Mouse (Mus musculus) cerebellum, postnatal 14 days (tissue): ENCODE measurements around the gene 1110008L16Rik.
A peak's percentile ranks its signal among the peaks of the same experiment; 100 is the strongest.
"Not testable (repeated sequence)": the region's sequence is repeated elsewhere in the genome, so short reads cannot be mapped to it uniquely, and the experiment has no call there.

Experiments used
- DNase-seq, 2 experiments: peaks; one replicate each; pipeline ENCODE4 v3.0.0; 2021; ENCODE audit warnings: mixed read lengths in 2 of 2

Gene 1110008L16Rik

DNA sequence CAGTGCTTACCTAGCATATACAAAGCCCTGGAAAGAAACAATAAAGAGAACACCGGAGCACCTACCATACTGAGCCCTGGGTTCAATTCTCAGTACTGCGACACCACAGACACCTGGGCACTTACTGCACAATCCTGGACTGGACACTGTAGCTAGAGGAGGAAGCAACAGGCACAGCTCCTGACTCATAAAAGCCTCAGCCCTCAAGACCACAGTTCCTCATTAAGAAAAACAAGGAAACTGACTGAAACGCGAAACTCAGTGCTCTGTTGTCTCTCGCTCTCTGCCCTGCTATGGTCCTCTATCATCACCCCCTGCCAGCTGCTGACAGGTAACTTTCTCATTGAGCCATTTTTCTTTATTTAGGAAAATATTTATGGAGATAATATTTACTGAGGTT lies at the start of gene 1110008L16Rik:
1110008L16Rik (plus strand) TSS at position 242 of the 400 bp plus-strand sequence.
- DNase-seq = no peak

DNA sequence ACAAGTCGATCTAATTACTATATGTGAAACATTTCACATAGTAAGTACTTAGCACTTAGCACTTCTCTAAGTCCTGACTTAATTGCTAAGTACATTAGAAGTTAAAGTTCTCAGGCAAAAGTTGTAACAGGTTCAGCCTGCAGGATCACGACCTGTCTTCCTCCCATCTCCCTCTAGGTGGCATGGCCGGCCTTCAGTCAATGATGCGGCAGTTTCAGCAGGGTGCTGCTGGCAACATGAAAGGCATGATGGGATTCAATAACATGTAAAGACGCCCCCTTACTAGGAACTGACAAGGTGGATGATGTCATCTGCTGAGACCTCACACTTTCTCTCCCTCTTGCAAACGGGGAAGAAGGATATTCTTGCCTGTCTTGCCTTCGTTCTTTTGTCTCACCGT lies 37.4 kb upstream of the 1110008L16Rik start:
- not testable (repeated sequence) for DNase-seq

DNA sequence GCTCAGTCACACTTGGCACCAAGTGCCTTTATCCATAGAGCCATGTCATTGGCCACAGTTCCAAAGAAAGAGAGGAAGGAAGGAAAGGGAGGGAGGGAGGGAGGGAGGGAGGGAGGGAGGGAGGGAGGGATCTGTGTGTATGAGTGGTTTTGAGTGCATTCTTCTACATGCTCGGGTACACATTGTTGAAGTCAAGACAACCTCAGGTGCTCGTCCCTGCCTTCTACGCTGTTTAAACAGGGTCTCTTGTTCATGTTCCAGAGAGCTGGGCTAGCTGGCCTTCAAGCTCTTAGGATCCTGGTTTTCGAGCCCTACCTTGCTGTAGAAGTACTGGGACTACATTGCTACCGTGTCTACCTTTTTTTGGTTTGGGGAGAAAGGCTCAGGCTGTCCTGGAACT lies 36.0 kb upstream of the 1110008L16Rik start:
- DNase-seq = not testable (repeated sequence)

DNA sequence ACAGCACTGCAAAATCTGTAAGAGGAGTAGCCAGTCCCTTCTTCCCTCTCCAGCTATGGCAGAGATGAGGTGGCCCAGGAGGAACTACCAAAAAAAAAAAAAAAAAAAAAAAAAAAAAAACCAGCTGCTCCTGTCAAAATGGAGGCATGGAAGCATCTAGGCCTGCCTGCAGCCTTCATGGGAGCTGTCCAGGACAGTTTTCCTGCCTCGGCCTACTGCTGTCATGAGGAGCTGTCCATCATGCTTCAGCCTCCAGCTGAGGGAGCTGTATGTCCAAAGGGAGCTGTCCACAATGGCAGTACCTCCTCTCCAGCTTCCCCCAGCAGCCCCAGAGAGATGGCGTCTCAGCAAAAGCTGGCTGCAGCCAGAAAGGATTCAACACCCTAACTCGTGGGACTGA lies 27.1 kb upstream of the 1110008L16Rik start:
- DNase-seq = no peak

DNA sequence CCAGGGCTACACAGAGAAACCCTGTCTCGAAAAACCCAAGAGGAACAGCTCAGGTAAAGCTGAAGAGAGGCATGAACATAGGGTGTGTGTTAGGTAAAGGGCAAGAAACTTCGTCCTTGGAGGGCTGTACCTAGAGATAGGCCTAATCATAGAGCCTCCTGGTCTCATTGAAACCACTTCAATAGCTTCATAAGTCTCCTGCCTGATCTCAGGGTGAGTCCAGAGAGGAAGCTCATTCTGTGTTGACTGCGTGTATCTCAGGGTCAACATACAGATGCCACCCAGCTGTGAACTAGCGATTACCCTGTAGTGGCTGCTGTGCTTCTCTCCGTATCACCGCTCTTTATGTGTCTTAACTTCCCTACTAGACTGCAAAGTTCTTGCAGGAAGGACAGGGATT lies 21.8 kb upstream of the 1110008L16Rik start:
- not testable (repeated sequence) for DNase-seq

DNA sequence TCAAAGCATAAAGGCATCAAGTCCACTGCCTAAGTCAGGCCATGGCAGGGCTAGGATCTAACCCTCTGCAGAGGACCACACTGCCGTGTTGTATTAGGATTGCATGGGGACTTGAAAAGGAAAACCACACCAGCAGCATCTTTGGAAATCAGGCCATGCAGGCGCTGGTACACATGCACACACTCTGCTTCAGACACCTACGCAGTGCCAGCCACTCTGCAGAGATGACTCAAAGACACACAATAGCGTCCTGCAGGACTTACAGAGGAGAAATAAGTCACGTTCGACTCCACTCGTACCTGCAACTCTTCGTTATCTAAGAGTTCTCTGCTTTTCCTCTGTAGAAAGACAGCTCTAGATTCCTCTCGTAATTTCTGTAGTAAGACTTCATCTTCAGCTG lies 1.3 kb upstream of the 1110008L16Rik start:
- DNase-seq = no peak

DNA sequence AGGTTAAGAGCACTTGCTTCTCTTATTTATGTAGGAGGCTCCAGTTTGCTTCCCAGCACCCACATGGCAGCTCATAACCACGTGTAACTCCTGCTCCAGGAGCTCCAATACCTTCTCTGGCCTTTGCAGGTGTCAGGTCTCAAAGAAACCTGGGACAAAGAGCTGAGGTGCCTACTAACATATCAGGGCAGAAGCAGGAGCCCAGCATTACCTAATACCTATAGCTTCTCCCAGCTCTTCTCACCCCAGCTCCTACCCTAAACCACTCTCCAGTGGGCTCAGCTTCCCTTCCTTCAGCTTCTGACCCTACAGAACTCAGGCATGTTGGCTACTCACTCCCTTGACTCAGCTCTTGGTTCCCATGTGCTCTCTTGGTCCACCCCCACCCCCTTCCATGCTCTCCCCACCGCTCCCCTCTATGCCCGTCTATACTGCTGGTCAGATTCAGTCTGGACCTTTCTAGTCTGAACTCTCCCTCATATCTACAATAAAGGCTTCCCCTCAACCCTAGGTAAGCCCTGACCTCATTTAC lies 1.5 kb downstream of the 1110008L16Rik start:
- DNase-seq = no peak

DNA sequence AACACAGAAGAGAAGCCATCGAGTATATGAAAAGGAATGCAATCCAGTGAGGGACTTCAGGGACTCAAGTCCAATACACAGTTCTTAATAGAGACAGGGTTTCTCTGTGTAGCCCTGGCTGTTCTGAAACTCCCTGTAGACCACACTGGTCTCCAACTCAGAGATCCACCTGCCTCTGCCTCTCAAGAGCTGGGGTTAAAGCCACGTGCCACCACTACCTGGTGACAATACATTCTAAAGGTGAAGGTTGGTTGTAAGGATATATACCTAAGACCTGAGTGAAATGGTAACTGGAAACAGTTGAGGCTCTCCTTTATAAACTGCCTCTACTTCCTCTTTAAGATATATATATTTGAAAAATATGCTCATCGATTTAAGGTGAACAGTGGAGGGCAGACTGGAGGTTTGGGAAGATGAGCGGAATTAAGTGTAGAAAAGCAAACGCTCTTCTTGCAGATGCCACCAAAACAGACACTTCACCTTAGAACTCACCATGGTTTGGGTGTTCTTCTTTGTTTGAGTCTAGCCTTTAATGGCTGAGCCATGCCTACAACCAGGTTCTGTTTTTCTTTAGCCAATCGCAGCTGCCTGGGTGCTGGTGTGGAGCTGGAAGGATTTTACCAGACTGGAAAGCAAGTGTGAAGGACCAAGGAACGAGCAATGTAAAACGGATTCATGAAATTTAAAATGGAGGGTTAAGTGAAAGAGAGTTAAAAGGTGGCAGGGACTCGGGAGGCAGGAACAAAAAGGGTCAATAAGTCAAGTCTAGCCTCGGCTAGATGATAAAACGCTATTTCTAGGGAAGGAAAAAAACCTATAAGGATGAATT lies 2.3 kb downstream of the 1110008L16Rik start:
- DNase-seq = peak in 1 of 2 experiments; percentile 24

DNA sequence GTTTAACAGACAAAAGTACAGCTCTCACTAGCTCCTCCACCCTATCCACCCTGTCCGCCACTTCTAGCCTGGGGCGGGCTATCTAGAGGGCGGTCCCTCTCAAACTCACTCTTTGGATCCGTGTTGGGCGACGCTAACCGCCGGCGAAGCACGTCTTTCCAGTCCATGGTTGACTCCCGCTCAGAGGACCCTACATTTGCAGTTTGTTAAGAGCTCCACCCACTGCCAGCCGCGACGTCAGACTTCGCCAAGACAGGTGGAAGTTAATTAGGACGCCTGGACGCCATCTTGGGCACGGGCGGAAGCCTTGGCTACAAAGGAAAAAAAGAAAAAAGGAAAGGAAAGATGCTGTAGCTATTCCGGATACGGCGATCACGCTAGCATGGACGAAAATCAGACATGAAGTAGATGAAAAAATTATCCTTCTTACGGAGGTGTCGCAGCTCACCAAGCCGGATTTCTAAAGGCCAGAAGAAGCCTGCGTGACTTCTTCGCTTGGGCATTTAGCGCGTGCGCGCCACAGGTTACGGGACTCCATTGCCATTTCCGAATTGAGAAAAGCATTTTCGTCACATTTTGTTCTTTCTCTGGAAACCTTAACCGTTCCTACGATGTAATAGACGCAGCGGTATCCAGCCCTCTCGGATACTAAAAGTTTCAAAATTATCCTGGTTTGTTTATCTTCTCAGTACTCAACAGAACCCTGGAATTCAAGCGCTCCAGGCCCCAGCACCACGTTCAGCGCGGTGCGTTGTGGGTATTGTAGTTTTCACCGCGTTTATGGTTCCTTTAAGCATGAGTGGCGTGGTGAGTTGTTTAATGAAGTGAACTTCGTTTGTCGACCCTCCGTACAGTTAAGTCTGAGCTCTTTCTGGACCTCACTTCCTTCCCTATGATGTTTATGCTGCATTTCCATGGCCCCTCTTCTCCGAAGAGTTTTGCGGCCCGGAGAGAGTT lies 3.4 kb downstream of the 1110008L16Rik start, which contains the start of gene Ppp2r3c:
Ppp2r3c (minus strand) TSS at position 514 of the 957 bp plus-strand sequence.
- DNase-seq = peak; percentile 91 to 94

DNA sequence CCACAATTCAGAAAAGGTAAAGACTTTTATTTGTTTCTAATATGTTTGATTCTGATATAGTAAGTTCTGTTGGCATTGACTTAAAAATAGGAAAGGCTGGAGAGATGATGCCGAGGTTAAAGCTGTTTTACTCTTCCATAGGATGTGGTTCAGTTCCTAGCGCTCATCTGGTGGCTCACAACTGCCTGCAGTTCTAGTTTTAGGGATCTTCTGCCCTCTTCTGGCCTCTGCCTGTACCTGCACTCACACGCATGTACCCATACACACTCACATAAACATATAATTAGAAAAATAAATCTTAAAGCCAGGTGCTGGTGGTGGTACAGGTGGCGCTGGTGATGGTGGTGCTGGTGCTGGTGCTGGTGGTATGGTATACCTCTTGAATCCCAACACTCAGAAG lies 7.0 kb downstream of the 1110008L16Rik start:
- no peak for DNase-seq

DNA sequence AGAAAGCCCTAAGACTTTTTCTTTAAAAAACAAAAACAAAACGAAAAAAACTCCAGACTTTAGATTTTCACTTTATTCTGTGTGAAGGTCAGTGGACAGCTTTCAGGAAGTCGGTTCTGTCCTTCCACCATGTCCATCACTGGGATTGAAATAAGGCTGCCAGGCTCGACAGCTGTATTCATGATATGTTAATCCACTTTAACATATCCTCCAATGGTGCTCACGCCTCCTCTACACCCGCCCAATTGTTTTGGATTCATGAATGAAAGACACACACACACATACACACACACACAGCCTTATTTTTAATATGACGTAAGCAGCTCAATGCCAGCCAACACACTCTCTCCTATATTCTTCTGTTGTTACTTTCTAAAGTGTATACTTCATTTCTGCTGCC lies 8.2 kb downstream of the 1110008L16Rik start:
- DNase-seq = no peak

DNA sequence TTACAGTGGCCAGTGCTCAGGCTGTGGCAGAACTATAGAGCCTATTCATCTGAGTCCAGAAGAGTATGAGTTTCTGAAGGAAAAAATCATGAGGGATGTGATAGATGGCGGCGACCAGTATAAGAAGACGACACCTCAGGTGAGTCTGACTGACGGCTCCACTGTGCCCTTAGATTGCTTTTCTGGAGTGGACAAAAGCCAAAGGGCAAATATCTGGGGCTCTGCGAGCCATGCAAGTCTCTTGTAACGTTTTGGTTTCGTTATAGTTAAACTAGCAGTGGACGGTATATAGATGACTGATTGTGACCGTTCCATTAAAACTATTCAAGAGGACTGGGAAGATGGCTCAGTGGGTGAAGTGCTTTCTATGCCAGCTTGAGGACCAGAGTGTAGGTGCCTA lies 9.4 kb downstream of the 1110008L16Rik start:
- DNase-seq = no peak

DNA sequence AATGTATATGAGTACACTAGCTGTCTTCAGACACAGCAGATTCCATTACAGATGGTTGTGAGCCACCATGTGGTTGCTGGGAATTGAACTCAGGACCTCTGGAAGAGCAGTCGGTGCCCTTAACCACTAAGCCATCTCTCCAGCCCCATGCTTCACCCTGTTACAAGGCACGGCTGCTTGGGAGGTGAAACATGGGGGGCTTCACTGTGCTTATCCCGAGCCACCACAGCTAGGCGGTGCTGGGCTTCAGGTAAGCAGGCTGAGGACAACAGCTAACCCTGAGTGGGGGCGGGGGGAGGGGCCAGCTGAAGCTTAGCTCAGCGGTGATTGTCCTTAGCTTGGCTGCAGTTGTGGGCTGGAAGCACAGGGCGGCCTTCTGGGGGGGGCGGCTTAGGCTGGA lies 10.1 kb downstream of the 1110008L16Rik start:
- no peak for DNase-seq

DNA sequence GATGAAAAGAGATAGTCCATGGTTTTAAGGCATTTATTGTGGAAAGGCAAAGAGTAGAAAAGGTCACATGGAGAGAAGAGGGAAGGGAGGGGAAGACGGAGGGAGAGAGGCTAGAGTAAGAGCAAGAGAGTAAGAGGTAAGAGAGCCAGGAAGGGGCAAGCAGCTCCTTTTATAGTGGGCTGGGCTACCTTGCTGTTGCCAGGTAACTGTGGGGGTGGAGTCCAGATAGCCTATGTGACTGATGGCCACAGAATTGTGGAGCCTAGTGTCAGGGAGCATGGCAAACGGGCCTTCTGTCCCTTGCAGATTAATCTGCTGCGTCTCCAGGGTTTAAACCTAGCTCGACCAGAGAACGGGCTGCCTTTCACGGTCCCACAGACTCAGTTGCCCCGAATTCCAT lies 12.5 kb downstream of the 1110008L16Rik start:
- no peak for DNase-seq

DNA sequence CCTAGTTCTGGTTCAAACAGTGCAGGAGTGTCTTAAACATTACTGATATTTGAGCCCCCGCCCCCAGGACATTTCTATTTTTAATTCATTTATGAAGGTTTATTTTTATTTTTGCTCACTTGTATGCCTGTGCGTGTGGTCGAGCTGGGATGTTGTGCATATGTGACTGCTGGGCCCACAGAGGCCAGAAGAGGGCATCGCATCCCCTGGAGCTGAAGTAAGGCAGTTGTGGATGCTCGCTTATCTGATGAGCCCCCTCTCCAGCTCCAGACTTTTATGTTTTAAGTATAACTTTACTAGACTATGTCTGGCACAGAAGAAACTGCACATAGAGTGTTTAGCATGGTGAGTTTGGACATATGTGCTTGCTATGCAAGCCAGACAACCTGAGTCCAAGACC lies 14.5 kb downstream of the 1110008L16Rik start:
- DNase-seq = no peak

DNA sequence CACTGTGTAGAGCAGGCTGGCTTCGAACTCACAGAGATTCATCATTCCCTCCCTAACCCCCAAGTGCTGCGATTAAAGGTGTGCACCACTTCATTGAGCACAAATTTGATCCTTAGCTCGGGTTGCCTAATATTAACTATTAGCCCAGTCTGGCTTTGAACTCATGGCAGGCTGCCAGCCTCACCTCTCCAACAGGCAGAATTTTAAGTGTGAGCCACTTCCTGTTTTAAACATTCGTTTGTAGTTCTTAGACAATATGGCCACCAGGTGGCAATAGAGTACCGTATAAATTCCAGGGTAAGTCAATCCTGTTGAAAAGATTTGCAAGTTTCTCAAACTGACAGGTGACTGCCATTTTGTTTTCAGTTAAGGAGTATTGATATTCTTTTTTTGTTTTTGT lies 15.8 kb downstream of the 1110008L16Rik start:
- peak; percentile 86 to 88 for DNase-seq

DNA sequence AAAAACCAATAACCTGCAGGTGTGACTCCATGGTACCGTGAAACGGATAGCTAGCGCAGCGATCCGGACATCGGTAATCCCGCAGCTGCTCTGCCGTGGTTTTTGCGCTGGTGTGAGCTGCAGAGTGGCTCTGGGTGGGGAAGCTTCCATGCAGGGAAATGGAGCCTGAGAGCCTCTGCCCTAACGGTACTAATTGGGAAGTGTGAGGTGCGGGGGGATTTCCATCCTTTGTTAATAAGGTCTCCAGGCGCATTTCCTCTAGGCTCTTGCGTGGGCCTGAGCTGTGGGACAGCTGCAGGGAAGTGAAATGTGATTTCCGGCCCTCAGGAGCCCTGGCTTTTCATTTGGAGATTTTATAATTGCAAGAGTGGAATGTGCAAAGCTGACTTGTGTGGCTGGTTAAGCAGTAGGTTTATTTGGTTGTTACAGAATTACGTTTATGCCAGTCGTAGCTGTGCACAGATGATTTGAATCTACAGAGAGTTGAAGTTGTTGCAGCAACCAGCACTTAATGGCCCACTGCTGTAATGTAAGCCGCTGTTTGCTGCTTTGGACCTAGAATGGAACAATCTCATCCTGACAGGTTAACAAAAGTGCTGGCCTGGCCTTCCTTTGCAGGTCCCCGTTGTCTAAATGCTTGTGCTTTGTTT lies 22.4 kb downstream of the 1110008L16Rik start:
- no peak for DNase-seq

DNA sequence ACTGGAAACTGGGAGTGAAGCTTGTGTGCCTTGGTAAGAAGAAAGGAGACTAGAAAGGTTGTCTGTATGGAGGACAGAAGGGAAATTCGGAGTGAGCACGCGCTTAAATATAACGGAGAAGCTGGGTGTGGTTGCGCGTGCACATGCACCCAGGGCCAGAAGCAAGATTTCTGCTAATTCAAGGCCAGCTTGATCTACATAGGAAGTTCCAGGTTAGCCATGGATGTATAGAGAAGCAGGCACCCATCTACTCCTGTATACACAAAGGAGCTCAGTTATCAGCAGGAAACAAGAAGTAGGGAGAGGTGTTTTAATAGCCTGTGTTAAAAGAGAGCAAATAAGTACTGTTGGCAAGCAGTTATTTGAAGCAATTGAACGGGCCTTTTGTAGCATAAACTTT lies 26.3 kb downstream of the 1110008L16Rik start:
- no peak for DNase-seq

DNA sequence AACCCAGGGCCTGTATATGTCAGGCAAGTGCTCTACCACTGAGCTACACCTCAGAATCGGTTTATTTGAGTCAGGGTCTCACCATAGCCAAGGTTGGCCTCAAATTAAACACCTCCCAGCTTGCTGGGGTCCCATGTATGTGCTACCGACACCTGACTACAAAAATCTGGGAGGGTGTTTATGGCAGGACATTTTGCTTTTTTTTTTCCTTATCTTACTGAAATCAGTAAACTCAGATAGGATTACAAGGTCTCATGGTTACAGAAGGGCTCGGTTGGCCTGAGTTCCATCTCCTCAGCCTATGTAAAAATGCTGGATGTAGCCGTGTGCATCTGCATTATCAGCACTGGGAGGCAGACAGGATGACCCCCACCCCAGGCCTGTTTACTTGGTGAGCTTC lies 29.4 kb downstream of the 1110008L16Rik start:
- no peak for DNase-seq

DNA sequence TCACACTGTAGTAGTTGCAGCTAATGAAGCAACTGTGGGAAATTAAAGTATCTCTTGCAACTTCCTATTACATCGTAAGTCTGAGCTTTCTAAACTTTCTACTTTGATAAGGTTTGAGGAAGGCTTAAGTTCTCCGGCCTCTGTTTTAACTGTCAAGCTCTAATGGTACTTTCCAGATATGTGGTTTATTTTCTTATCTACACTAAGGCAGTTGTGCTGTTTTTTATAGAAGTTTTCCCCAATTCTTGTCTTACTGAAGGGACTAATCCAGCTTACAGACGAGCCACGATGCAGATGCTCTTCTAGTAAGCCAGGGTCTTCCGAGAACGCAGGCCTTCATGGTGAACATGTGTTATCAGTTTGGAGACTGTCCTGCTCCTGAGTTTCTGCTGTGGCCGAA lies 30.0 kb downstream of the 1110008L16Rik start:
- DNase-seq = no peak

DNA sequence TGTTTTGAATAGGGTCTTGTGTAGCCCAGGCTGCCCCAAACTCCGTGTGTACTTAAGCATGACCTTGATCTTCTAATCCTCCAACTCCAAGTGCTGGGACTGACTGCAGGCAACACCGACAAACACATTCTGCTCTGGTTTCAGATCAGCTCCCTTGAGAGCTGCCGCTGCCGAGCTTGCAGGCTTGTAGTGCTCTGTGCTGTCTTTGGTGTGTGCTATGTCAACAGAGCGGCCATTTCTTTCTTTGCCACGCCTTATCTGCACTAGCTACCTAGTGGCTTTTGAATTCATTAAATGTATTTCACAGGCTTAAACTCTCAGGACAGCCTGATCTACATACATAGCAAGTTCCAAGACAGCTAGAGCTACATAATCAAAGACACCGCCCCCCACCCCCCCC lies 34.3 kb downstream of the 1110008L16Rik start:
- DNase-seq = no peak

DNA sequence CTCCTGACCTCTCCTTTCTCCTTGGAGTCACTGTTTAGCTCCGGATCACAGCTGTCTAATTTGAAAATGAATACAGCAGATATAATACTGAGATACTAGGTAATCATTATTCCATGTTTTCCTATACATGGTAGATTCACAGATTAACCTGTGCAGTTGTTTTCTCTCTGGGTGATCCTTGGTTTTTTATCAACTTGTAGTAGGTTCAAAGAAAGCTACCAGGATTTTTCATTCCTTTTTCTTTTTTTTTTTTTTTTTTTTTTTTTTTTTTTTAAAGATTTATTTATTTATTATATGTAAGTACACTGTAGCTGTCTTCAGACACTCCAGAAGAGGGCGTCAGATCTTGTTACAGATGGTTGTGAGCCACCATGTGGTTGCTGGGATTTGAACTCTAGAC lies 39.1 kb downstream of the 1110008L16Rik start:
- not testable (repeated sequence) for DNase-seq

DNA sequence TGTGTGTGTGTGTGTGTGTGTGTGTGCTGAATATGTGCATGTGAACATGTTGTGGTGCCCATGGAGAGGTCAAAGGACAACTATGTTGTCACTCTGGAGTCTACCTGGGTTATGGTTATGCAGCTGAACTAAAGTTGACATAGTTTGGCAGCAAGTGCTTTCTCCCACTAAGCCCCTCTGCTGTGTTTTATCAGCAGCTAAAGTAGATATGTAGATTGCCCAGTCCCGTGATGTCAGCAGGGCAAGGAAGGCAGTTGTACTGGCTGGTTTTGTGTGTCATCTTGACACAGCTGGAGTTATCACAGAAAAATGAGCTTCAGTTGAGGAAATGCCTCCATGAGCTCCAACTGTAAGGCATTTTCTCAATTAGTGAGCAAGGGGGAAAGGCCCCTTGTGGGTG lies 43.7 kb downstream of the 1110008L16Rik start:
- DNase-seq = not testable (repeated sequence)
